8 mouse cellular contexts compared by ENCODE assay signal in genomic region chr1:192791897-192792361, GRCm38 (mm10). TPM values are rescaled to one million over a fixed set of nuclear protein-coding genes. Genes with fewer than 3 reads are reported as not detected.
DNase-seq lines count a peak whose midpoint lies in the region; ATAC-seq and TF ChIP-seq lines count a peak whose summit lies in the region.
"Had no signal": no experiment of that assay in that cellular context is flagged by ENCODE, and none has a peak within 500 bp of the region (broad histone marks: within the 10 kb centered on the region; RNA-seq: fewer than 3 reads in every experiment).

No protein-coding gene starts in this region.

- TF ChIP-seq CTCF in liver, postnatal 0 days (IDR thresholded peaks at IDR 0.05; ENCODE audit: low read depth) = no peak
- TF ChIP-seq CTCF in thymus, adult 2 months (IDR thresholded peaks at IDR 0.05; ENCODE audit: borderline replicate concordance, control insufficient read depth, extremely low read depth, insufficient read depth, low read length, poor library complexity) = no peak

- intact Hi-C loops in left cerebral cortex, postnatal 4 days (cut with DNase I) = no loop called here

- H3K4me2 ChIP-seq in liver, postnatal 0 days (ENCODE audit: low read depth, low read length) = no peak overlapping the region
- H3K4me2 ChIP-seq in embryonic facial prominence, embryonic 11.5 days (ENCODE audit: low read depth, low read length) = no peak overlapping the region
- no peak overlapping the region for H3K4me2 ChIP-seq in hindbrain, embryonic 14.5 days (replicated peaks)

- DNase-seq in liver = peak; percentile 24
- DNase-seq in liver, postnatal 0 days = no peak
- peak; percentile 62 for DNase-seq in embryonic facial prominence, embryonic 11.5 days (ENCODE audit: low spot score)
- no peak for DNase-seq in hindbrain, embryonic 14.5 days (ENCODE audit: low spot score)
- peak; percentile 48 for DNase-seq in thymus, adult 2 months
- DNase-seq in left cerebral cortex, postnatal 4 days = no peak
- DNase-seq: lung, adult 18-20 months had no signal

- TF ChIP-seq POLR2A in thymus, adult 2 months (IDR thresholded peaks at IDR 0.05; ENCODE audit: control insufficient read depth, extremely low read depth, insufficient read depth, low read length, poor library complexity) = no peak

- TF ChIP-seq EP300 in liver, postnatal 0 days (IDR thresholded peaks at IDR 0.05; ENCODE audit: low read depth) = no peak

- no peak overlapping the region for H3K9ac ChIP-seq in liver, postnatal 0 days (replicated peaks)
- H3K9ac ChIP-seq in embryonic facial prominence, embryonic 11.5 days (replicated peaks; ENCODE audit: low read length) = no peak overlapping the region
- H3K9ac ChIP-seq in hindbrain, embryonic 14.5 days = no peak overlapping the region

- H3K36me3 ChIP-seq in liver, postnatal 0 days (replicated peaks; ENCODE audit: insufficient read depth, low read length) = no peaks in the 10 kb centered on the region
- H3K36me3 ChIP-seq in embryonic facial prominence, embryonic 11.5 days (replicated peaks; ENCODE audit: control insufficient read depth, insufficient read depth, low read depth, low read length) = no peaks in the 10 kb centered on the region
- no peaks in the 10 kb centered on the region for H3K36me3 ChIP-seq in hindbrain, embryonic 14.5 days (replicated peaks; ENCODE audit: control insufficient read depth, insufficient read depth)
- H3K36me3 ChIP-seq in thymus, adult 2 months (ENCODE audit: control insufficient read depth, insufficient read depth, low read length) = no peaks in the 10 kb centered on the region

- WGBS in liver, postnatal 0 days (ENCODE audit: insufficient replicate concordance) = 20% methylated on average over 7 of the region's 7 CpGs
- WGBS in embryonic facial prominence, embryonic 11.5 days = 5% methylated on average over 7 of the region's 7 CpGs
- WGBS in hindbrain, embryonic 14.5 days = 14% methylated on average over 7 of the region's 7 CpGs
- 11% methylated on average over 7 of the region's 7 CpGs for WGBS in thymus, adult 2 months

- peaks cover 2% of the 10 kb centered on the region; the same call in 1 of the 2 replicates for H3K4me1 ChIP-seq in liver, postnatal 0 days (ENCODE audit: insufficient read depth)
- peaks cover 9% of the 10 kb centered on the region for H3K4me1 ChIP-seq in embryonic facial prominence, embryonic 11.5 days (ENCODE audit: control insufficient read depth, insufficient read depth, low read length)
- peaks cover 12% of the 10 kb centered on the region for H3K4me1 ChIP-seq in hindbrain, embryonic 14.5 days (replicated peaks; ENCODE audit: control insufficient read depth, insufficient read depth, low read length)
- H3K4me1 ChIP-seq in thymus, adult 2 months (replicated peaks; ENCODE audit: control insufficient read depth, insufficient read depth, low read length) = peaks cover 18% of the 10 kb centered on the region

- H3K9me3 ChIP-seq in liver, postnatal 0 days (ENCODE audit: low read length) = no peaks in the 10 kb centered on the region; the same call in 1 of the 2 replicates
- H3K9me3 ChIP-seq in embryonic facial prominence, embryonic 11.5 days (replicated peaks; ENCODE audit: control insufficient read depth, low read length) = no peaks in the 10 kb centered on the region
- H3K9me3 ChIP-seq in hindbrain, embryonic 14.5 days (ENCODE audit: control insufficient read depth, low read length) = no peaks in the 10 kb centered on the region

- no peak overlapping the region for H3K27ac ChIP-seq in liver, postnatal 0 days (ENCODE audit: low read depth)
- peak overlapping the region; percentile 79 for H3K27ac ChIP-seq in embryonic facial prominence, embryonic 11.5 days (replicated peaks; ENCODE audit: low read depth, low read length)
- peak overlapping the region; percentile 10; the same call in 1 of the 2 replicates for H3K27ac ChIP-seq in hindbrain, embryonic 14.5 days
- peak overlapping the region; percentile 99 for H3K27ac ChIP-seq in thymus, adult 2 months (ENCODE audit: control insufficient read depth, insufficient read depth, low read length)

- no peak for ATAC-seq in liver, postnatal 0 days
- no peak; the same call in 1 of the 2 replicates for ATAC-seq in embryonic facial prominence, embryonic 11.5 days (replicated peaks; ENCODE audit: insufficient number of reproducible peaks, low FRiP score, low TSS enrichment, low read depth)
- ATAC-seq in hindbrain, embryonic 14.5 days (ENCODE audit: low FRiP score) = no peak
- ATAC-seq in cerebellum, adult (ENCODE audit: insufficient number of reproducible peaks, low FRiP score, low TSS enrichment) = no peak

- H3K27me3 ChIP-seq in liver, postnatal 0 days (ENCODE audit: insufficient read depth, low read length) = no peaks in the 10 kb centered on the region
- no peaks in the 10 kb centered on the region for H3K27me3 ChIP-seq in embryonic facial prominence, embryonic 11.5 days (ENCODE audit: control insufficient read depth, insufficient read depth, low read length)
- no peaks in the 10 kb centered on the region for H3K27me3 ChIP-seq in hindbrain, embryonic 14.5 days (ENCODE audit: control insufficient read depth, insufficient read depth, low read length)
- no peaks in the 10 kb centered on the region for H3K27me3 ChIP-seq in thymus, adult 2 months (ENCODE audit: control insufficient read depth, insufficient read depth, low read length)

- no peak overlapping the region for H3K4me3 ChIP-seq in liver, postnatal 0 days (ENCODE audit: low read depth, low read length)
- no peak overlapping the region for H3K4me3 ChIP-seq in embryonic facial prominence, embryonic 11.5 days (ENCODE audit: low read depth, low read length)
- no peak overlapping the region for H3K4me3 ChIP-seq in hindbrain, embryonic 14.5 days (replicated peaks; ENCODE audit: low read length)
- no peak overlapping the region for H3K4me3 ChIP-seq in thymus, adult 2 months (ENCODE audit: control insufficient read depth, insufficient read depth, low read length)

RNA-seq across cellular contexts. Expression of gene Hhat, which starts 20.9 kb away (rescaled TPM):
- 0.76 and 1.1 TPM in 2 replicates for polyA plus RNA-seq in liver, postnatal 0 days (2015; fragmentation: Nextera tagmentation; extraction: Ambion mirVana)
- polyA plus RNA-seq in embryonic facial prominence, embryonic 11.5 days (2014; fragmentation: Nextera tagmentation; extraction: Ambion mirVana) = 9.1 and 11.7 TPM in 2 replicates
- 3.5 and 3.9 TPM in 2 replicates for polyA plus RNA-seq in hindbrain, embryonic 14.5 days (2014; fragmentation: Nextera tagmentation; extraction: Ambion mirVana)
- polyA plus RNA-seq in thymus, adult 2 months (2012; rRNA removed) = 5.8 and 6.6 TPM in 2 replicates
- 1 to 10 TPM; 3.1 to 3.5 TPM for total RNA-seq in left cerebral cortex, postnatal 4 days (2021)

Comparison
In these comparisons a context has a peak if more than half of its experiments do, and no peak if none do; other contexts are left out.
1. DNase-seq: peak in liver (single experiment), embryonic facial prominence, embryonic 11.5 days (single experiment) and thymus, adult 2 months (single experiment); none in liver, postnatal 0 days (single experiment), hindbrain, embryonic 14.5 days (single experiment) and left cerebral cortex, postnatal 4 days (single experiment).